Mouse (Mus musculus): ENCODE data around the gene Mmel1. TPM values are rescaled to one million over a fixed set of nuclear protein-coding genes. Genes with fewer than 3 reads are reported as not detected.

Gene Mmel1
- total RNA-seq (2017): 0.29 to 0.39 TPM in 2 of 3 replicates, not detected in the other

GRCm38 (mm10) chr4:154869440-154869839 is at the start of gene Mmel1:
Gene Mmel1 (plus strand): TSS chr4:154869585.
- ATAC-seq (replicated peaks; ENCODE audit: insufficient number of reproducible peaks, low FRiP score, low TSS enrichment, poor library complexity, severe bottlenecking): no peak

GRCm38 (mm10) chr4:154825662-154826061 is 43.7 kb upstream of the Mmel1 start:
- ATAC-seq (replicated peaks; ENCODE audit: insufficient number of reproducible peaks, low FRiP score, low TSS enrichment, poor library complexity, severe bottlenecking): peak; percentile 55

- no peak for ATAC-seq (replicated peaks; ENCODE audit: insufficient number of reproducible peaks, low FRiP score, low TSS enrichment, poor library complexity, severe bottlenecking)
These were observed 43.2 kb upstream of the Mmel1 start for GRCm38 (mm10) chr4:154826224-154826623.

GRCm38 (mm10) chr4:154827181-154827580 is 42.2 kb upstream of the Mmel1 start:
- no peak for ATAC-seq (replicated peaks; ENCODE audit: insufficient number of reproducible peaks, low FRiP score, low TSS enrichment, poor library complexity, severe bottlenecking)

- ATAC-seq (replicated peaks; ENCODE audit: insufficient number of reproducible peaks, low FRiP score, low TSS enrichment, poor library complexity, severe bottlenecking): no peak
These were observed 41.3 kb upstream of the Mmel1 start for GRCm38 (mm10) chr4:154827861-154828610.

- no peak for ATAC-seq (replicated peaks; ENCODE audit: insufficient number of reproducible peaks, low FRiP score, low TSS enrichment, poor library complexity, severe bottlenecking)
These were observed 37.3 kb upstream of the Mmel1 start for GRCm38 (mm10) chr4:154831915-154832573.

- no peak for ATAC-seq (replicated peaks; ENCODE audit: insufficient number of reproducible peaks, low FRiP score, low TSS enrichment, poor library complexity, severe bottlenecking)
These were observed 33.0 kb upstream of the Mmel1 start for GRCm38 (mm10) chr4:154836183-154836915.

GRCm38 (mm10) chr4:154837170-154837569 is 32.2 kb upstream of the Mmel1 start, which contains the start of gene Ttc34:
Gene Ttc34 (plus strand): TSS chr4:154837459.
- ATAC-seq (replicated peaks; ENCODE audit: insufficient number of reproducible peaks, low FRiP score, low TSS enrichment, poor library complexity, severe bottlenecking): peak; percentile 68; the same call in 1 of the 2 replicates

- no peak for ATAC-seq (replicated peaks; ENCODE audit: insufficient number of reproducible peaks, low FRiP score, low TSS enrichment, poor library complexity, severe bottlenecking)
These were observed 30.6 kb upstream of the Mmel1 start for GRCm38 (mm10) chr4:154838741-154839140.

GRCm38 (mm10) chr4:154839406-154839805 is 30.0 kb upstream of the Mmel1 start:
- ATAC-seq (replicated peaks; ENCODE audit: insufficient number of reproducible peaks, low FRiP score, low TSS enrichment, poor library complexity, severe bottlenecking): no peak

GRCm38 (mm10) chr4:154852696-154853095 is 16.7 kb upstream of the Mmel1 start:
- ATAC-seq (replicated peaks; ENCODE audit: insufficient number of reproducible peaks, low FRiP score, low TSS enrichment, poor library complexity, severe bottlenecking): no peak

GRCm38 (mm10) chr4:154853881-154854280 is 15.5 kb upstream of the Mmel1 start:
- no peak for ATAC-seq (replicated peaks; ENCODE audit: insufficient number of reproducible peaks, low FRiP score, low TSS enrichment, poor library complexity, severe bottlenecking)

GRCm38 (mm10) chr4:154854676-154855345 is 14.6 kb upstream of the Mmel1 start:
- ATAC-seq (replicated peaks; ENCODE audit: insufficient number of reproducible peaks, low FRiP score, low TSS enrichment, poor library complexity, severe bottlenecking): no peak

GRCm38 (mm10) chr4:154855721-154856479 is 13.5 kb upstream of the Mmel1 start:
- ATAC-seq (replicated peaks; ENCODE audit: insufficient number of reproducible peaks, low FRiP score, low TSS enrichment, poor library complexity, severe bottlenecking): no peak

- ATAC-seq (replicated peaks; ENCODE audit: insufficient number of reproducible peaks, low FRiP score, low TSS enrichment, poor library complexity, severe bottlenecking): no peak
These were observed 12.9 kb upstream of the Mmel1 start for GRCm38 (mm10) chr4:154856480-154856837.

GRCm38 (mm10) chr4:154856882-154857281 is 12.5 kb upstream of the Mmel1 start:
- ATAC-seq (replicated peaks; ENCODE audit: insufficient number of reproducible peaks, low FRiP score, low TSS enrichment, poor library complexity, severe bottlenecking): no peak

- ATAC-seq (replicated peaks; ENCODE audit: insufficient number of reproducible peaks, low FRiP score, low TSS enrichment, poor library complexity, severe bottlenecking): no peak
These were observed 11.8 kb upstream of the Mmel1 start for GRCm38 (mm10) chr4:154857366-154858240.
